Mouse (Mus musculus): ENCODE results near the gene Hist1h3a.
A peak's percentile ranks its signal among the peaks of the same experiment; 100 is the strongest.

Hist1h3a gene

DNA sequence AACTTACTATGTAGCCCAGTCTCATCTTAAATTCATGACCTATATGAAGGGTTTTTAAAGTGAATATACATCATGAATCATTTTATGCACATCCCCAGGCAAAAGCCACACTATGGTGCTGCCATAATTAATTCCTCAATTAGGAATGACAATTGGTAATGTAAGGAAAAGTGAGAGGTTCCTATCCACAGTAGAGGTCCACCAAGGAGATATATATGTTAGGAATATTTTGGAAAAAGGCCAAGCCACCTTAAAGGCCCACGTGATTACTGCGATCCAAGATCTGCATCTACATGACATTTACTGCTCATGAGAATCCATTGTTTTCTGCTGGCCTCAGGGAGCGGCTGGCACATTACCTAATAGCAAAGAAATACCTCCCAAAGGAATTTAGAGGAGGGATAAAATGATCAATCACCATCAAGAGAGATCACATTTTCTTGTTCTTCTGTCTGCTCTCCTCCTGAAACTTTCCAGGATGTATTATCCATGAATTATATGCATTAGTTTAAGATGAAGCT, 2.9 kb downstream of the Hist1h3a start:
- ATAC-seq (ENCODE audit: low TSS enrichment): no peak

DNA sequence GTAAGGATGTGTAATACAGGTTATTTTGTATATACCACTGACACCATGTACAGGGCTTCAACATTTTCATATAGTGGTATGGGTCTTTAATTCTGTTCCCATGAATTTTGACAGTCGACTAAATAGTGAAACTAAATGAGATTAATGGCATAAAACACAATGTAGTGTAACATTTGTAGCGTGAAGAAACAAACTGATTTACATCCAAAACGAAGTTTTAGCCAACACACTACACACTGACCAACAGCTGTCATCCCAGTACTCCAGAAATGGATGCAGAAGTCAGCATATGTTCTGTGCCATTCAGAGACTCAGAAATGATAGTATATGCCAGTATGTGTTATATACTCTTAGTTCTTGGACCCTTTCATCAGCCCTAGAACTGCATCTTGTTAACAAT, 4.3 kb downstream of the Hist1h3a start:
- ATAC-seq (ENCODE audit: low TSS enrichment): no peak

DNA sequence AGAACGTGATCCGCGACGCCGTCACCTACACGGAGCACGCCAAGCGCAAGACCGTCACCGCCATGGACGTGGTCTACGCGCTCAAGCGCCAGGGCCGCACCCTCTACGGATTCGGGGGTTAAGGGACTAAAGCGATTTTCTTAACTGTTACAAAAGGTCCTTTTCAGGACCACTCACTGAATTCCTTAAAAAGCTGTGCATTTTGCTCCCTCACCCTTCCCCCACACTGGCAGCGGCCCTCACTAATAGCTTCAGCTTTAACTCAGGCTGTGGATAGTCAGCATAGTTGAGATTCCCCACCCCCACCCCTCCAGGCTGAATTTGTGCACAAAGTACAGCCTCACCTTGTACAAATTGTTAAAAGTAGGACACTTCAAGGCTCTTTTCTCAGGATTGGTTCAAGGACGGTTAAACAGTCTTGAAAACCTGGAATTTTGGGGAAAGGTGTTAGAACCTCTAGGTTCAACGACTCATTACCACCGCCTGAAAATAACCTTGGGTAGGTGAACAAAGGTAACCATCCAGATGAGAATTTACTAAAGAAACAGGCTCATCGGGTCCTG, 4.9 kb downstream of the Hist1h3a start:
- no peak for ATAC-seq (ENCODE audit: low TSS enrichment)

DNA sequence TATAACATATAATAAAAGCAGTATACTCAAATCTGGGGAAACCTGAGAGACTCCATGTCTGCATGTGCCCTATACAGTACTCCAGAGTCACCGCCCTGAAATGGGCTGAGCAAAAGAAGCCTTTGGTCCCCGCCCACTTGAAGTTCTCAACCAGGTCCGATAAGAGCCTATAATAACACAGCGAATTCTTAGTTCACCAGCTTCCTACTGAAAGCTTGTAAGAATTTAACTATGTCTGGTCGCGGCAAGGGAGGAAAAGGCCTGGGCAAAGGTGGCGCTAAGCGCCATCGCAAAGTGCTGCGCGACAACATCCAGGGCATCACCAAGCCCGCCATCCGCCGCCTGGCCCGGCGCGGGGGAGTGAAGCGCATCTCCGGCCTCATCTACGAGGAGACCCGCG, 5.4 kb downstream of the Hist1h3a start, which contains the start of gene Hist1h4b:
Gene Hist1h4b (plus strand): TSS at position 224 of the 400 bp plus-strand sequence.
- peak; percentile 73 for ATAC-seq (ENCODE audit: low TSS enrichment)

DNA sequence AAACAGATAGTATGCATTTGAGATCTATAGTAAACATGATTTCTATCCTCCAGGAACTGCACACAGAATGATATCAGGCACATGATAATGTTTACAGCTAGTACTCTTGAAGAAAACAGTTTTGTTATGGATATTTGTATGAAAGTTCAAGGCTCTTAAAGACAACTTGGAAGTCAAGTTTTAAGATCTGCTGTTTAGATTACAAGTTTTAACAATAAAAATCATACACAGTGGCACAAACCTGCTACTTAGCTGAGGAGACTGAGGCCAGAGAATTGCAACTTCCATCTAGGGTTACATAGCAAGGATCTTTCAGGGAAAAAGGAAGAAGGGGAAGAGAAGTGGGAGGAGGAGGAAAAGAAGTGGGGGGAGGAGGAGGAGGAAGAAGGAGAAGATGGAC, 7.2 kb downstream of the Hist1h3a start:
- no peak for ATAC-seq (ENCODE audit: low TSS enrichment)

DNA sequence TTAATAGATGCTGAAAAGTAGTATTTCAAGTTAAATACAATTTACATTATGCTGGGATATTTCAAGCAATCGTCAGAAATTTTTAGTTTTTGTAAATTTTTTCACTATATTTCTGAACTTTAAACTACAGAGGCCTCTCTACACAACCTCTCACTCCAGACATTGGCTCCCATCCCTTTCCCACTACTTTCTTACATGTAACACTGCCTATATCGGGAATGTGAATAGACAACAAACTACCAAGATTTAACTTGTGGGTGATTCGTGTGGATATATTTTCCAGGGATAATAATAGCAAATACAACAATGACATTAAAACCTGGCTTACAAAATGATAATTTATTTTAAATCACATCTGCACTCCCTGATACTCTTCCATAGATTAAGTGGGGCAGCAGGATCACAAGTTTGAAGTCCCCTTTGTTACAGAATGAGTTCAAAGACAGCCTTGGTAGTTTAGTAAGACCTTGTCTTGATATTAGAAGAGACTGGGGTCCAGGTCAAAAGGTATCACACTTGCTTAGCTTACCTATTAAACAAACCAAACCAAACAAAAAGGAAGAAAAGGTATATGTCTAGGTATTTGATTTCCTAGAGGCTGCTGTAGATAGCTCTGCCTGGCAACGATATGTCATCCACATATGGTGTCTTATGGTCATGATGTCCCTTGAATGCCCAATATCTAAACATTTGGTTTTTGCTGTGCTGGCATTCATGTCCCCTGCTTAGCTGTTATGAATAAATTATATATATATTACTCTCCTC, 8.7 kb downstream of the Hist1h3a start:
- no peak for ATAC-seq (ENCODE audit: low TSS enrichment)

DNA sequence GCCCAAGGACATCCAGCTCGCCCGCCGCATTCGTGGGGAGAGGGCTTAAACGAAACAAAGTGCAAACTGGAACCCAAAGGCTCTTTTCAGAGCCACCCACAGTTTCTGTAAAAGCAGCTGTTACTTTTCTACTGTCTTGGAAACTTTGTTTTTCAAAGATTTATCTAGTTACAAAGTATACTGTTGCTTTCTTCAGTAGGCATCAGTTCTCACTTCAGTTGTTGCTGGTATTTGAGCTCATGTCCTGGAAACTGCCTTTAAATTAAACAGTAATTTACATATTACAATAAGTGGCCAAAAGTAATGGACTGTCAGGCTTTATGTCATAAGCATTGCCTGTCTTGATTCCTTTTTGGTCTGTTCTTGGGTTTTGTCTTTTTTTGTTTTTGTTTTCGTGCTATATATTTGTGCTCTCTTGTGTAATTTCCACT, 9.4 kb downstream of the Hist1h3a start:
- no peak for ATAC-seq (ENCODE audit: low TSS enrichment)

DNA sequence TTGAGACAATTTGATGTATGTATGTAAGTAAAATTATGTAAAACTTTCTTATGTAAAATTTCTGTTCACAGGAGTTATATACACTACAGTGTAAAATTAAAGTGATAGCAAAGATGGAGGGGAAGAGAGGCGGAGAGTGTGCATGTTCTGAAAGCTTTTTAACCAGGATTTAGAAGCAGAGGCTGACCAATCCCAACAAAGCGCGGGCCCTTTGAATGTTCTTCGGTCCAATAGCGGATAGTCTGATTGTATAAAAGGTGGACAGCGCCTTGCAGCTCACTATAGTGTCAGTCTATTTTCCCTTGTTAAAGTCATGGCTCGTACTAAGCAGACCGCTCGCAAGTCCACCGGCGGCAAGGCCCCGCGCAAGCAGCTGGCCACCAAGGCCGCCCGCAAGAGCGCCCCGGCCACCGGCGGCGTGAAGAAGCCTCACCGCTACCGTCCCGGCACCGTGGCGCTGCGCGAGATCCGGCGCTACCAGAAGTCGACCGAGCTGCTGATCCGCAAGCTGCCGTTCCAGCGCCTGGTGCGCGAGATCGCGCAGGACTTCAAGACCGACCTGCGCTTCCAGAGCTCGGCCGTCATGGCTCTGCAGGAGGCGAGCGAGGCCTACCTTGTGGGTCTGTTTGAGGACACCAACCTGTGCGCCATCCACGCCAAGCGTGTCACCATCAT, 10.0 kb downstream of the Hist1h3a start, which contains the start of gene Hist1h3b:
Gene Hist1h3b (plus strand): TSS at position 201 of the 675 bp plus-strand sequence.
- peak; percentile 86 for ATAC-seq (ENCODE audit: low TSS enrichment)

DNA sequence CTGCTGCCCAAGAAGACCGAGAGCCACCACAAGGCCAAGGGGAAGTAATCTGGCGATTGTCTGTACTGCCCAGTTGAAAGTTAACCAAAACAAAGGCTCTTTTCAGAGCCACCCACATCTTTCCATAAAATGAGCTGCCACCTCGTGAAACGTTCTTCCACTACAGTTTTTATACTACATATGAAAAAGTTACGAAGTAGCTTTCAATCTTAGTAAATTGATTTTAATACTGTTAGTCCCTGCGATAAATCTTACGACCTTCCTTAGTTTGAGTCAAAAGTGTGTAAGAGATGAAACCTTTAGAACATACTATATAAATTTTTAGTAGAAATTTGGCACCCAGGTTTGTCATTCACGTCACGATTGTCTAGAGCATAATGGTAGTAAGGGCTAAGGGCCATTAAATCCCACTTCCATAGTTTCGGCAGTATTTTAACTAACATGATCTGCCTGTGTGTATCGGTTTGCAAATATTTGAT, 10.7 kb downstream of the Hist1h3a start:
- ATAC-seq (ENCODE audit: low TSS enrichment): no peak

DNA sequence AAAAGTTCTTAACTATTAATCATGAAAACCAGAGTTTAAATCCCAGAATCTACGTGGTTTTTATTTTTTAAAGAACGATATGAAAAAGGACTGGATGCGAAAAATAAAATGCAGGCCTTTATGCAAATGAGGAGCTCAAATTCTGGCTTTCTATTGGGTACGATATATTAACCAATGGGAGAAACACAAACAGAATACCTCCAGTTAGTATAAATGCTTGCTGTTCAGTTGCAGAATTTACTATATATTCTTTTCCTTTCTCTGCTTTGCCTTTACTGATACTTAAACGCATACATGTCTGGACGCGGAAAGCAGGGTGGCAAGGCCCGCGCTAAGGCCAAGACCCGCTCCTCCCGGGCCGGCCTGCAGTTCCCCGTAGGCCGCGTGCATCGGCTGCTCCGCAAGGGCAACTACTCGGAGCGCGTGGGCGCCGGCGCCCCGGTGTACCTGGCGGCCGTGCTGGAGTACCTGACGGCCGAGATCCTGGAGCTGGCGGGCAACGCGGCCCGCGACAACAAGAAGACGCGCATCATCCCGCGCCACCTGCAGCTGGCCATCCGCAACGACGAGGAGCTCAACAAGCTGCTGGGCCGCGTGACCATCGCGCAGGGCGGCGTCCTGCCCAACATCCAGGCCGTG, 11.2 kb downstream of the Hist1h3a start, which contains the start of gene Hist1h2ab:
Gene Hist1h2ab (plus strand): TSS at position 288 of the 639 bp plus-strand sequence.
- ATAC-seq (ENCODE audit: low TSS enrichment): peak; percentile 73

DNA sequence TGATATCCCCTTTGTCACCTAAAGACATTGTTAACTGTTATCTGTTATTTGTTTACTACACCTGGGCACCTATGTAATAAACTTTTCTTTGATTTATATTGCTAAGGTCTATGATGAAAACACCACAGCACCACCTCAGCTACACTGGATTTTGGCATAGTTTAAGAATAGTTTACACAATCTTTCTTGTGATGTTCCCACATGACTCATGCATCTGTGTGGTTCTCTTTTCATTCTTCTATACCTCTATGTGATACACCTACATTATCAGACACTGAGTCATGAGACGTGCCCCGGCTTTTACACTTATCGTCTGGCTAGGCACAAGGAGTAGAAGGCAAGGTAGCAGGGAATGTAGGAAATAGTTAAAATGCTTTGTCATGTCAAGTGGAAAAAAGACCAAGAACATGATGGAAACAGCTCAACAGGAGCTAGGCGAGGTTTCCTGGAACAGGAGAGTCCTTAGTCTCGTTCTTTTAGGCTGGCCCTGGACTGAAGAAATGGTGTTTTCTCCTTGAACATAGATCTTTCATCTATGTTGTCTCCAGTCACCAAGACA, 12.5 kb downstream of the Hist1h3a start:
- no peak for ATAC-seq (ENCODE audit: low TSS enrichment)

DNA sequence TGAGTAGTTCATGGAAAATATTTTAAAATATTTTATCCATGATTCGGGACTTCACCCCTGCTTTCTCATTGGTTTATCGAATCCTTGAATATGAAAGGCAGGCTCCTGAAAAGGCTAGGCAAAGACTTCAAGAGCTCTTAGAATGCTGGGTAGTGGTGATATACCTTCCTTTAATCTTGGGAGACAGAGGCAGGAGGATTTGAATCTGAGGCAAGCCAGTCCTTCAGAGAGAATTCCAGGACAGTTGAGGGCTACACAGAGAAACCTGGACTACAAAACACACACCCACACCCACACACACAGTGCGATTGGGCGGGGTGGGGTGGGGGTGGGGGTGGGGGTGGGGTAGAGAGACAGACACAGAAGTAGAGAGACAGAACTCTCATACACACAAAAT, 14.3 kb downstream of the Hist1h3a start:
- no peak for ATAC-seq (ENCODE audit: low TSS enrichment)

DNA sequence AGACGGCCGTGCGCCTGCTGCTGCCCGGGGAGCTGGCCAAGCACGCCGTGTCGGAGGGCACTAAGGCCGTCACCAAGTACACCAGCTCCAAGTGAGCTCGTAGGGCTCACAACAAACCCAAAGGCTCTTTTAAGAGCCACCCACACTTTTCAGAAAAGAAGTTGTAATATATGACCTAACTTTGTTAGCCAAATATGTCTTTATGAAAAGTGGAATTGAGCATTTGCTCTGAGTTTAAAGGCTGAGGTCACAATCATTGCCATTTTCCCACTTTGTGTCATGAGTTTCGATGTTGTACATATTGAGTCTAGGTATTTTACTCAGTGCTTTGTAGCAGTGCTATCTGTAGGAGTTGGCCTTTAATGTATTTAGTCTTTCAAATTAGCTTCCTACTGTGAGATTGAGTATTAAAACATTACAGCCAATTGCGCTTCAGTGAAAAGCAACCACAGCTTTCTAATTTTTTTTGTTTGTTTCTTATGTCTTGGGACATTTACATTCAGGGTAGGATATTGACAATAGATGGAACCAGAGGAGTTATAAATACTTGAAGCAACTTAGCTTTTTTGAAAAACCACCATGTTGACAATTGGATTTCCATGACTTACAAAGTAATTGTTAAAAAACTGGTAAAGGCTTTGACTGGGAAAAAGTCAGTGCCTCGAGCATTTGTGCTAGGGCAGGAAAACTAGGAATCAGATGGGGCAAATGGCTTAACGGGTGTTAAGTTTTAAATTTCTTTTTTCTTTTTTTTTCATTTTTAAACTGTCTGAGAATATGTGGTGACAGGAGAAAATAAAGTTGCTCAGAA, 14.9 kb downstream of the Hist1h3a start:
- ATAC-seq (ENCODE audit: low TSS enrichment): no peak

DNA sequence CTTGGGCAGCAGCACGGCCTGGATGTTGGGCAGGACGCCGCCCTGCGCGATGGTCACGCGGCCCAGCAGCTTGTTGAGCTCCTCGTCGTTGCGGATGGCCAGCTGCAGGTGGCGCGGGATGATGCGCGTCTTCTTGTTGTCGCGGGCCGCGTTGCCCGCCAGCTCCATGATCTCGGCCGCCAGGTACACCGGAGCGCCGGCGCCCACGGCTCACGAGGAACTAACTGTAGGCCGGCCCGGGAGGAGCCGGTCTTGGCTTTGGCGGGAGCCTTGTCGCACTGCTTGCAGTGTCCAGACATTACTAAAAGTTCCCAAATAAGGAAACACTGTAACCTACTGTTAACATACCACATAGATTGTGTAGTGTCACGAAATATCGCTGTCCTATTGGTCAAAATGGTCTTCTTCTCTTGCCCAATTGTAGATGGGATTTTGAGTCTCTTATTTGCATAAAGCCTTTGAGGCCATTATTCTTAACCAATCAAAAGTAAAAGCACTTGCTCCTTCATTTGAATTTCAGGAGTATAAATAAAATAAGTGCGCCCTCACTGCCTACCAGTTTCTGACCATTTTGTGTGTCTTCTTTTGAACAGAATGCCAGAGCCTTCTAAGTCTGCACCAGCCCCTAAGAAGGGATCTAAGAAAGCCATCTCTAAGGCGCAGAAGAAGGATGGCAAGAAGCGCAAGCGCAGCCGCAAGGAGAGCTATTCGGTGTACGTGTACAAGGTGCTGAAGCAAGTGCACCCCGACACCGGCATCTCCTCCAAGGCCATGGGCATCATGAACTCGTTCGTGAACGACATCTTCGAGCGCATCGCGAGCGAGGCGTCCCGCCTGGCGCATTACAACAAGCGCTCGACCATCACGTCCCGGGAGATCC, 15.7 kb downstream of the Hist1h3a start, which contains the start of gene Hist1h2bb:
Gene Hist1h2bb (plus strand): TSS at position 534 of the 880 bp plus-strand sequence.
- ATAC-seq (ENCODE audit: low TSS enrichment): peak; percentile 97

DNA sequence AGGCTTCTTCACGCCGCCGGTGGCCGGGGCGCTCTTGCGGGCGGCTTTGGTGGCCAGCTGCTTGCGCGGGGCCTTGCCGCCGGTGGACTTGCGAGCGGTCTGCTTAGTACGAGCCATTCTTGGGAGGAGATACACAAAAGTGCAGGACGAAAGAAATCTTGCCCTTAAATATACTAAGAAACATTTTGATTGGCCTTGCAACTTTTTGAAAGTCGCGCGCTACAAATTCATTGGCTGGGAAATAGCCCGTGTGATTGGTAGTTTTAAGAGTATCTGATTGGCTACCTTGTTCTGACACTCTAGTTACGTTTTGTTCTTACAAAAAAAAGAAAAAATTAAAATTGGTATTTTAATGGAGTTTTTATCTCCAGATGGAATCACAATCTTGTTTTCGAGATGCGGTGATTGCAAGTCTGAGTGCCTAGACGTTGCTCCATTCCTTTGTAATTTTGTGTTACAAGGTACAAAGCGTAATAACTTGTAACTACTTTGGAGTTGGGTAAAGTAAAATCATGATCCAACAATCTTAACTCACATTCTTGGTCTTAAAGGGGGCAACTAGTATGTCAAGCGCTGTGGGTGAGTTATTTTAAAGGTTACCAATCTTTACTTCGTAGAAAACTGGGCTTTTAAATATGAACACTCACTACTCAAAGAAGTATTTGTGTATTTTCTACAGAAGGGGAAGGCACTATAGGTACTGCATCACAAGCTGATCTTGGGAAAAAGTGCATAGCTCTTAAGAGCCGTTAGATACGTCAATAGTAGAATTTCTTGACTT, 16.6 kb downstream of the Hist1h3a start, which contains the start of gene Hist1h3c:
Gene Hist1h3c (minus strand): TSS at position 222 of the 781 bp plus-strand sequence.
- peak; percentile 71 for ATAC-seq (ENCODE audit: low TSS enrichment)

DNA sequence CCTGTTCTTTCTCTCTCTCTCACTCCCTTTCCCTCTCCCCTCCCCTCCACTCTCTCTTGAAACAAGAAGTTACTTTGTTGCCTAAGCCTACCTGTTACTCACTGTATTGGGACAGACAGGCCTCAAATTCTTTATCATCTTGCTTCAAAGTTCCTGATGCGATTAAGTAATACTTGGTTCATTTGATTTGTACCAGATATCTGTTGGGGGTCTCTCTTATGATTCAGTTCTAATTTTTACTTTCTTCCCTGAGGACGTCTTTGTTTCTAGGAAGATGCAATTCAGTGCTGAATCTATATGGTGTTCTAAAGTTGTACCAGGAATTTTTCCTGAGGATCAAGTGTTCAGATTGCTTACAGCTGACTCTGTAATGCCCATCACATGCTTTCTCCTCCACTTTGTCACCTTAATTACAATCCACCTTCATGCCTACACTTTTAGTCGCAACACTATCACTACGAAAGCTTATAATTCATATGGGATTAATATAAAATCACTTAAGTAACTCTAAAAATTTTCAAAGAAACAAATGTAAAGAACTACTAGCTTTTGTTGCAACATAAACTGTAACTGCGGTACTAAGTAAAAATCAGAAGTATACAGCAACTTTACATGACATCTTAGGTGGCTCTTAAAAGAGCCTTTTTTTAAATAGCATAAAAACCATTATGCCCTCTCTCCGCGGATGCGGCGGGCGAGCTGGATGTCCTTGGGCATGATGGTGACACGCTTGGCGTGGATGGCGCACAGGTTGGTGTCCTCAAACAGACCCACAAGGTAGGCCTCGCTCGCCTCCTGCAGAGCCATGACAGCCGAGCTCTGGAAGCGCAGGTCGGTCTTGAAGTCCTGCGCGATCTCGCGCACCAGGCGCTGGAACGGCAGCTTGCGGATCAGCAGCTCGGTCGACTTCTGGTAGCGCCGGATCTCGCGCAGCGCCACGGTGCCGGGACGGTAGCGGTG, 17.5 kb downstream of the Hist1h3a start:
- no peak for ATAC-seq (ENCODE audit: low TSS enrichment)

DNA sequence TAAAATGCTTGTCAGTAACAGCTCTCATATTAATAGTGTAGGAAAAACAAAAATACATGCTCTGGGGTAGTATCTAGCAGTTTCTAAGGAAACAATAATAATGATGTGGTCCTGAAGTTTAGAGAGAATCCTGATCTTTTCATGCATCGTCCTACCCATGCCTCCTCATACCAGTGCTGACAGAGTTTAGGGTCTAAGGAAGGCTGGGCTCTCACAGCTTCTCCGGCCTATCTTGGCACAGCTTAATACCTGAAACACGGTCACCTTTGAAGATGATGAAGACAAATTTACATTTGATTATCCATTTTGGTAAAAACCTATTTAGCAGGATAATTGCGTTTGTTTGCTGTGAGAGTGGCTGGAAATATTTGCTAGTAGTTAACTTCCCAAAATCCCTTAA, 18.2 kb downstream of the Hist1h3a start:
- no peak for ATAC-seq (ENCODE audit: low TSS enrichment)
